Mouse (Mus musculus) myocyte (in vitro differentiated cells): ENCODE measurements around the gene Rnf216.

Source experiments
- E2F4 ChIP-seq: IDR thresholded peaks from one replicate; pipeline ENCODE4 v1.6.1; 2011; ENCODE audit warnings: mild to moderate bottlenecking, control low read depth, moderate library complexity; ENCODE audit not compliant: insufficient read depth
- MAX ChIP-seq: IDR thresholded peaks from one replicate; pipeline ENCODE4 v1.6.1; 2011; ENCODE audit warnings: low read depth, mild to moderate bottlenecking, control low read depth
- MYOD1 ChIP-seq, 3 experiments: IDR thresholded peaks; one replicate each; pipeline ENCODE4 v1.6.1; 2011; ENCODE audit warnings: control low read depth in 2 of 3, low read depth in 2 of 3, mild to moderate bottlenecking in 2 of 3, moderate library complexity in 1 of 3; ENCODE audit not compliant: insufficient read length in 2 of 3, control insufficient read depth in 1 of 3
- MYOG ChIP-seq, 3 experiments: IDR thresholded peaks; one replicate each; pipeline ENCODE4 v1.6.1; 2011; ENCODE audit warnings: control low read depth in 2 of 3, low read depth in 2 of 3, mild to moderate bottlenecking in 2 of 3; ENCODE audit not compliant: insufficient read length in 2 of 3, control insufficient read depth in 1 of 3, insufficient read depth in 1 of 3
- POLR2A ChIP-seq: IDR thresholded peaks from one replicate; pipeline ENCODE4 v1.6.1; 2011; ENCODE audit warnings: low read depth, mild to moderate bottlenecking, control low read depth, moderate library complexity; ENCODE audit not compliant: insufficient read length
- POLR2AphosphoS2 ChIP-seq: IDR thresholded peaks from one replicate; pipeline ENCODE4 v1.6.1; 2011; ENCODE audit warnings: low read depth, control low read depth; ENCODE audit not compliant: insufficient read length
- TCF12 ChIP-seq: IDR thresholded peaks from one replicate; pipeline ENCODE4 v1.6.1; 2011; ENCODE audit warnings: mild to moderate bottlenecking, control low read depth; ENCODE audit not compliant: poor library complexity, insufficient read depth, severe bottlenecking
- USF1 ChIP-seq: IDR thresholded peaks from one replicate; pipeline ENCODE4 v1.6.1; 2011; ENCODE audit warnings: low read depth, mild to moderate bottlenecking, control low read depth, moderate library complexity

DNA sequence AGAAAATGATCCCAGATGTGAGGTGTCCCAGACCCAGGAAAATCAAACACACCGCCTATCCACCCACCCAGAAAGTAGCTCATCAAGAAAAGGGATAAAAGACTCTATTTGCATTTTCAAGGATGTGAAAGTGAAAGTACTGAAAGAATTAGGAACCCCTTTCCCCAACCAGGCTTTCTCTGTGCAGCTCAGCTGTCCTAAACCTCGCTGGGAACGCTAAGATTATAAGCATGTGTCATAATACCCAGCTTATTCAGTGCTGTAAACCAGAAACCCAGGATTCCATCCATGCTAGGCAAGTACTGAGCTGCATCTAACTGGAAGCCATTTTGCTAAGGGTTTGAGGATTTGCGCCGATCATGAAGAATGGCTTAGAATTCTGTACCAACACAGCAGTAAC lies 62.5 kb downstream of the Rnf216 start:
- no peak for TF ChIP-seq POLR2A
- TF ChIP-seq E2F4, result no peak
- TF ChIP-seq POLR2AphosphoS2, result no peak
- TF ChIP-seq TCF12, result no peak
- TF ChIP-seq USF1, result no peak
- no peak for TF ChIP-seq MYOD1 (IDR thresholded peaks at IDR 0.05; ENCODE audit: control insufficient read depth in 1 of 3, insufficient read length in 2 of 3, low read depth in 2 of 3)
- TF ChIP-seq MAX, result no peak
- TF ChIP-seq MYOG (IDR thresholded peaks at IDR 0.05; ENCODE audit: control insufficient read depth in 1 of 3, insufficient read depth in 1 of 3, insufficient read length in 2 of 3, low read depth in 2 of 3), result no peak
